Mouse (Mus musculus) limb, embryonic 11.5 days (tissue): ENCODE results near the gene Il20. TPM values are rescaled to one million over a fixed set of nuclear protein-coding genes. Genes with fewer than 3 reads are reported as not detected.

Experiments
- ATAC-seq: fragments of 200-750 bp; cut with Nextera tagmentation; 2 replicates; pipeline ENCODE4 v1.8.0; 2017; ENCODE audit warnings: low read depth; ENCODE audit not compliant: insufficient number of reproducible peaks, low FRiP score, low TSS enrichment
- DNase-seq: peaks from one replicate; pipeline ENCODE4 v3.0.0-alpha.2; 2015; ENCODE audit warnings: low spot score
- H3K27ac ChIP-seq: fragments of 300-500 bp; sonication (generic); replicated peaks from 2 replicates; pipeline ENCODE4 v1.5.1; 2014; ENCODE audit warnings: low read depth, mild to moderate bottlenecking, low read length
- H3K27me3 ChIP-seq: fragments of 300-500 bp; sonication (generic); 2 replicates; pipeline ENCODE4 v1.6.1; 2014; ENCODE audit warnings: mild to moderate bottlenecking, low read length, mixed read lengths; ENCODE audit not compliant: control insufficient read depth, insufficient read depth
- H3K36me3 ChIP-seq: fragments of 300-500 bp; sonication (generic); 2 replicates; pipeline ENCODE4 v1.6.1; 2014; ENCODE audit warnings: mild to moderate bottlenecking, low read length, moderate library complexity, mixed read lengths; ENCODE audit not compliant: control insufficient read depth, insufficient read depth
- H3K4me1 ChIP-seq: fragments of 300-500 bp; sonication (generic); 2 replicates; pipeline ENCODE4 v1.6.1; 2014; ENCODE audit warnings: low read length, mixed read lengths; ENCODE audit not compliant: control insufficient read depth, insufficient read depth
- H3K4me2 ChIP-seq: fragments of 300-500 bp; sonication (generic); 2 replicates; pipeline ENCODE4 v1.6.1; 2014; ENCODE audit warnings: low read depth, mild to moderate bottlenecking, moderate library complexity; ENCODE audit not compliant: severe bottlenecking
- H3K4me3 ChIP-seq: fragments of 300-500 bp; sonication (generic); 2 replicates; pipeline ENCODE4 v1.5.1; 2014; ENCODE audit warnings: low read depth, low read length
- H3K9ac ChIP-seq: fragments of 300-500 bp; sonication (generic); 2 replicates; pipeline ENCODE4 v1.6.1; 2014; ENCODE audit warnings: mild to moderate bottlenecking, low read length
- H3K9me3 ChIP-seq: fragments of 300-500 bp; sonication (generic); 2 replicates; pipeline ENCODE4 v1.6.1; 2016; ENCODE audit warnings: low read length; ENCODE audit not compliant: control insufficient read depth
- WGBS: fragments of 180-500 bp; shearing (Covaris S2); extraction: QIAGEN DNeasy Blood & Tissue Kit; methylation state at CpG from one replicate; pipeline ENCODE4 v1.1.7; 2014; 5-methylcytosine and 5-hydroxymethylcytosine counted together
- polyA plus RNA-seq: library from polyadenylated mRNA; unstranded; fragments of >200 nt; fragmentation: Nextera tagmentation; extraction: Ambion mirVana; gene quantifications from 2 replicates; pipeline ENCODE4 v1.2.1, GENCODE M21; 2014

Gene Il20
- not detected in 2 replicates for polyA plus RNA-seq

DNA sequence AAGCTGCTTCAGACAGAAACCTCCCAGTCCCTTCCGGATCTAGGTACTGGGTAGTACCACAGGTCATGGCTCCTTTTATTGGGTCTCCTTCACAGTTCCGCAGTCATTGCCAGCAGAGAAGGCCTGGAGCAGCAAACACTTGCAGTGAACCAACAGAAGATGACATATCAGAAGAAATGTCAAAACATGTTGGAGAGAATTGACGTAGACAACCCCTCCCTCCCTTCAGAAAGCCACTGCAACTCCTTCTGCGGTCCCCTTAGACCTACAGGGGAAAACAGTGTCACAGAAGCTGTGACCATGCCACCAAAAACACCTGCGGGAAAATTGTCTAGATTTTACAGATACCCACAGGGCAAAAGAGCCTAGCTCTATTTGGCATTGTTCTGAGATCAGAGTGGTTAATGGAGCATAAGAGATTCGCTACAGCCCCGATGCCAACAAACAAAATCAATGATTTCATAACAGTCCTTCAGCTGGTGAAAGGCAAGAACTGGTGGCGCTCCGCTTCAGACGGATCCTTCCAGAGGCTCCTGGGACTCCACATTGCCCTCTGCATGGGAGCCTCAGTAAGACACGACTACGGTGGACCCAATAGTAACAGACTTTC lies at the start of gene Il20:
Gene Il20 (minus strand): TSS at position 51 of the 610 bp plus-strand sequence.
- no peaks in the 10 kb centered on the region for H3K9me3 ChIP-seq
- no peak for DNase-seq
- H3K9ac ChIP-seq = no peak within 1 kb of the TSS
- H3K36me3 ChIP-seq = no peaks in the 10 kb centered on the region
- no peaks in the 10 kb centered on the region for H3K27me3 ChIP-seq
- no peaks in the 10 kb centered on the region for H3K4me1 ChIP-seq
- no peak within 1 kb of the TSS for H3K27ac ChIP-seq
- H3K4me3 ChIP-seq = no peak within 1 kb of the TSS
- WGBS = 91% methylated on average over 12 of the region's 12 CpGs
- no peak within 1 kb of the TSS for H3K4me2 ChIP-seq
- ATAC-seq = no peak

GRCm38 (mm10) chr1:130946920-130947319 lies 35.7 kb upstream of the Il20 start:
- H3K27ac ChIP-seq = no peak overlapping the region
- H3K27me3 ChIP-seq = no peaks in the 10 kb centered on the region
- peaks cover 9% of the 10 kb centered on the region for H3K4me1 ChIP-seq
- no peak for ATAC-seq
- H3K9me3 ChIP-seq = no peaks in the 10 kb centered on the region
- 62% methylated on average over 6 of the region's 6 CpGs for WGBS
- DNase-seq = no peak
- no peak overlapping the region for H3K9ac ChIP-seq
- H3K36me3 ChIP-seq = no peaks in the 10 kb centered on the region
- no peak overlapping the region for H3K4me2 ChIP-seq
- no peak overlapping the region for H3K4me3 ChIP-seq

DNA sequence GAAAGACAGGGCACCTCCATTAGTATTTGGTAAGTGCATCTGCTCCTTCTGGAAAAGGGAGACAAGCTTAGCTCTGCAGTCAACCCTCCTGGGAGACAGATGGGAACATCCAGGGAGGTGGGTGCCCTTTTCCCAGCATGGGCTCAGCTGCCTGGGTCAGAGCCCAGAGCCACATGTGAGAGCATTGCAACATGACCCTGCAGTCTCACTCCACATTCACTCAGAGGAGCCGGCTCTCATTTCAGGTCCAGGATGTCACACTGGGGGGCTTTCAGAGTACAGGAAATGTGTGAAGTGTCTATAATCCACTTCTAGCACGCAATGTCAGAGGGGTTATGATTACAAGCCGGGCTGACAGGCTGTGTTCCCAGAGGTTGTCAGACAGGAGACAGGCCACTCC lies 30.6 kb upstream of the Il20 start:
- H3K27me3 ChIP-seq = no peaks in the 10 kb centered on the region
- DNase-seq = peak; percentile 40
- H3K27ac ChIP-seq = no peak overlapping the region
- no peak overlapping the region for H3K4me2 ChIP-seq
- WGBS = 8% methylated on average over 3 of the region's 3 CpGs
- H3K9me3 ChIP-seq = no peaks in the 10 kb centered on the region
- no peak for ATAC-seq
- no peak overlapping the region for H3K9ac ChIP-seq
- no peaks in the 10 kb centered on the region for H3K36me3 ChIP-seq
- H3K4me3 ChIP-seq = no peak overlapping the region
- H3K4me1 ChIP-seq = peaks cover 10% of the 10 kb centered on the region

DNA sequence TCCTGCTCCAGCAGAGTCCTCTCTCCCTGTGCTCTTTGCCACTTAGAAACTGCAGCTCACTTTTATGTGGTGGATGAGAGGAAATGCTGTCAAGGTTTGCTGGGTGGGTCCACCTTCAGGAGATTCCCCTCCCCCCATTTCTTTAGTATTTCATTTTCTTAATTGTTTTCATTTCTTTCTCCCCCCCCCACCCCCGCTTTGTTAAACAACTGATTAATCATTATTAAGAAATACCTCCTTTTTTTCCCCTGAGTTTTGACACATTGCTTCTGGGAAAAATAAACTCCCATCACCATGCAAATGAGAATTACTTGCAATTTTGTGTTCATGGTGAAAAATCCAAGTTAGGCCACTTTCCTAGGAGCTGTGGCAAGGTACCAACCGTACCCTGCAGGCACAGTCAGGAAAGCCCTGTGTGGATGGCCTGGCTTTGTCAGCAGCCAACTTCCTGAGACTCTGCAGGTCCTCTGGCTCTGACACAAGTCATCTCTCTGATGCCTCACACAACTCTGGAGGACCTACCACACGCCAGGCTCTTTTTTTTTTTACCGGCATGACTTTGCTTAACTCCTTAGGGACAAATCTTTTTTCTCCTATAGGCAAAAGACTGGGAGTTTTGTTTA lies 28.9 kb upstream of the Il20 start, which contains the start of gene Il19:
Gene Il19 (minus strand): TSS at position 51 of the 623 bp plus-strand sequence.
- Histone ChIP-seq H3K9ac (no peak within 1 kb of the TSS), H3K36me3 (no peaks in the 10 kb centered on the region), H3K4me1 (peaks cover 10% of the 10 kb centered on the region), H3K4me3 (no peak within 1 kb of the TSS), H3K27me3 (no peaks in the 10 kb centered on the region), H3K27ac (no peak within 1 kb of the TSS), H3K4me2 (no peak within 1 kb of the TSS), H3K9me3 (no peaks in the 10 kb centered on the region)
- DNase-seq = no peak
- 51% methylated on average over 4 of the region's 4 CpGs for WGBS
- ATAC-seq = no peak

GRCm38 (mm10) chr1:130938192-130938591 lies 26.9 kb upstream of the Il20 start:
- Histone ChIP-seq H3K4me3 (no peak overlapping the region), H3K9me3 (no peaks in the 10 kb centered on the region), H3K4me2 (no peak overlapping the region), H3K27ac (no peak overlapping the region), H3K27me3 (no peaks in the 10 kb centered on the region), H3K9ac (no peak overlapping the region), H3K4me1 (peaks cover 7% of the 10 kb centered on the region), H3K36me3 (no peaks in the 10 kb centered on the region)
- 88% methylated on average over 7 of the region's 7 CpGs for WGBS
- ATAC-seq (no peak), DNase-seq (no peak)

GRCm38 (mm10) chr1:130937170-130937569 lies 25.9 kb upstream of the Il20 start:
- Histone ChIP-seq H3K4me2 (no peak overlapping the region), H3K9ac (no peak overlapping the region), H3K4me1 (peaks cover 6% of the 10 kb centered on the region), H3K27ac (no peak overlapping the region), H3K27me3 (no peaks in the 10 kb centered on the region), H3K4me3 (no peak overlapping the region), H3K36me3 (no peaks in the 10 kb centered on the region), H3K9me3 (no peaks in the 10 kb centered on the region)
- WGBS = 82% methylated on average over 4 of the region's 4 CpGs
- no peak for DNase-seq
- no peak for ATAC-seq

GRCm38 (mm10) chr1:130936351-130936750 lies 25.1 kb upstream of the Il20 start:
- 5% methylated on average over 6 of the region's 6 CpGs for WGBS
- H3K36me3 ChIP-seq = no peaks in the 10 kb centered on the region

GRCm38 (mm10) chr1:130926484-130926883 lies 15.2 kb upstream of the Il20 start:
- Histone ChIP-seq H3K4me1 (no peaks in the 10 kb centered on the region), H3K9me3 (no peaks in the 10 kb centered on the region), H3K27me3 (no peaks in the 10 kb centered on the region), H3K4me3 (no peak overlapping the region), H3K4me2 (no peak overlapping the region), H3K27ac (no peak overlapping the region), H3K9ac (no peak overlapping the region), H3K36me3 (no peaks in the 10 kb centered on the region)
- ATAC-seq (no peak), DNase-seq (no peak)

More at GRCm38 (mm10) chr1:130936351-130936750, 25.1 kb upstream of the Il20 start:
- H3K27me3 ChIP-seq = no peaks in the 10 kb centered on the region
- DNase-seq (peak; percentile 59), ATAC-seq (no peak)
- H3K9me3 ChIP-seq = no peaks in the 10 kb centered on the region
- H3K4me1 ChIP-seq = no peaks in the 10 kb centered on the region; the same call in none of the 2 replicates
- no peak overlapping the region for H3K4me3 ChIP-seq
- no peak overlapping the region for H3K9ac ChIP-seq
- no peak overlapping the region for H3K4me2 ChIP-seq
- H3K27ac ChIP-seq = no peak overlapping the region
